Mouse (Mus musculus) myocyte (in vitro differentiated cells): ENCODE measurements around the gene Lrrc36.

Experiments used
- E2F4 ChIP-seq: IDR thresholded peaks from one replicate; pipeline ENCODE4 v1.6.1; 2011; ENCODE audit warnings: mild to moderate bottlenecking, control low read depth, moderate library complexity; ENCODE audit not compliant: insufficient read depth
- POLR2A ChIP-seq: IDR thresholded peaks from one replicate; pipeline ENCODE4 v1.6.1; 2011; ENCODE audit warnings: low read depth, mild to moderate bottlenecking, control low read depth, moderate library complexity; ENCODE audit not compliant: insufficient read length
- POLR2AphosphoS2 ChIP-seq: IDR thresholded peaks from one replicate; pipeline ENCODE4 v1.6.1; 2011; ENCODE audit warnings: low read depth, control low read depth; ENCODE audit not compliant: insufficient read length

- TF ChIP-seq E2F4, result no peak
- no peak for TF ChIP-seq POLR2A
- TF ChIP-seq POLR2AphosphoS2, result no peak
Observed at GRCm38 (mm10) chr8:105468002-105468720, 54.8 kb downstream of the Lrrc36 start.
